Mouse (Mus musculus): Measurements from ENCODE around the gene Pim2.
A peak's percentile ranks its signal among the peaks of the same experiment; 100 is the strongest.

Pim2 gene

DNA sequence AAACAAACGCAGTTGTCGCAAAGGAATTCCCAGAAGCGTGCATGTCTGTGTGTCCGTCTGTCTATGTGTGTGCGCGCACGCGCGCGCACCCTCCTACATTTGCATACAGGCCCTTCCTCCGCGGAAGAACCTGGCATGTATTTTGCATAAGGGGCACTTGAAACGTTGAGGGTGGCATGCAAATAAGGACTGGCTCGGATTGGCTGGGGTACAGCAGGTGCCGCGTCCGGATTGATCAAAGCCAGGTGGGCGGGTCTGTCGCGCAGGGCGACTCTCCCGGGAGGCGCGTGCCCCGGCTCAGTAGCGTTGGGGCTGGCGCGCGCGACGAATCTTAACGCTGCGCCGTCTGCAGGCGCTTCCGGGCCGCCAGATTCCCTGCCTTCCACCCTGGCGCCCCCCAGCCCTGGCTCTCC lies at the start of gene Pim2:
Gene Pim2 (plus strand): TSS at position 256 of the 413 bp plus-strand sequence.
- DNase-seq (ENCODE audit: low read depth, low spot score): peak; percentile 94

DNA sequence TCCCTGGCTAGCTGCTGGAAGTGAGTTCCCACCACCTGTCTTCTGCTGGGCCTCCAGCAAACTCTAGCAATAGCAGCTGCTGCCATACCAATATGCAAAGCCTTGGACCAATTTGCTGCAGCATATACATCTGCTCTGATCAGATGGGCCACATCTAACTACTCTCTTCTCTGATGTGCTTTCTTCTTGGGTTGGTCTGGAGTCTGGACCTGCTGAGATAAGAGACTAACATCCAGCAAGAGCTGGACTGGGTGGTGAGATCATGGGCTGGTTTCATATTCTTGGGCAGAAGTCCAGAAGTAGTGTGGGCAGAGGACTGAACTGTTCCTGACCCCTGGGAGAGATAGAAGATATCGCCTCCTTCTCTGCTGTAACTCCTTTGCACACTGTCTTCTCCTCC lies 40.9 kb upstream of the Pim2 start:
- no peak for DNase-seq (ENCODE audit: low read depth, low spot score)

- DNase-seq (ENCODE audit: low read depth, low spot score): no peak
Observed at GRCm38 (mm10) chrX:7840842-7841162, 37.3 kb upstream of the Pim2 start.

GRCm38 (mm10) chrX:7841163-7842162 lies 36.6 kb upstream of the Pim2 start, which contains the start of gene Otud5:
TSS of gene Otud5 (plus strand) at chrX:7841364.
- DNase-seq (ENCODE audit: low read depth, low spot score): peak; percentile 98

DNA sequence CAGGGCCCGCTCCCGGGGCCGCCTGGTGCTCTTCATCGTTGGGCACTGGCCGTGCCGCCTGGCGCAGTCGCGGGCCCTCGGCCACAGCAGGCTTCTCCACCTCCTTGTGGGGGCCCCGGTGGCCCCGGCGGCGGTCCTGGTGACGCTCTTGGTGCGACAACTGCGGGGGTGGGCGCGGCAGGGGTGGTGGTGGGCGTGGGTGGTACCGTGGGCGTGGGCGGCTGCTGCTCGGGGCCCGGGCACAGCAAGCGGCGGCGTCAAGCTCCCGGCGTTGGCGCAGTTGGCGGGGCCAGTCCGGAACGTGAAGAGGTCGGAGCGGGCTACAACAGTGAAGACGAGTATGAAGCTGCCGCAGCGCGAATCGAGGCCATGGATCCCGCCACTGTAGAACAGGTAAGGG lies 35.7 kb upstream of the Pim2 start:
- DNase-seq (ENCODE audit: low read depth, low spot score): no peak

- no peak for DNase-seq (ENCODE audit: low read depth, low spot score)
Observed at GRCm38 (mm10) chrX:7847845-7848244, 30.2 kb upstream of the Pim2 start.

GRCm38 (mm10) chrX:7854578-7854977 lies 23.5 kb upstream of the Pim2 start:
- DNase-seq (ENCODE audit: low read depth, low spot score): peak; percentile 49

GRCm38 (mm10) chrX:7859191-7859753 lies 18.8 kb upstream of the Pim2 start:
- no peak for DNase-seq (ENCODE audit: low read depth, low spot score)

- no peak for DNase-seq (ENCODE audit: low read depth, low spot score)
Observed at GRCm38 (mm10) chrX:7863181-7863580, 14.9 kb upstream of the Pim2 start.

DNA sequence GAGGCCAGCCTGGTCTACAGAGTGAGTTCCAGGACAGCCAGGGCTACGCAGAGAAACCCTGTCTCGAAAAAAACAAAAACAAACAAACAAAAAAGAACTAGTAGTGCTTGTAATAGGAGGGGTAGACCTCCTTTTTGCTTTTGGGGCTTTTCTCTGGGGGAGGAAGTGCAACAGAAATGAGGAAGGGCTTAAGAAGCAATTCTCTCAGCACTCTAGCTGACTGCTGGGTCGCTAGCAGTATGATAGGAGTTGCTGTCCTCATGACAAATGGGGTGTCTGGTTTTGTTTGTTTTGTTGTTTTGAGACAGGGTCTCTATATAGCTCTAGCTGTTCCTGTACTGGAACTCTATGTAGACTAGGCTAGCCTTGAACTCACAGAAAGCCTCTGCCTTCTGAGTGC lies 13.5 kb upstream of the Pim2 start:
- no peak for DNase-seq (ENCODE audit: low read depth, low spot score)

- DNase-seq (ENCODE audit: low read depth, low spot score): no peak
Observed at GRCm38 (mm10) chrX:7865343-7865742, 12.7 kb upstream of the Pim2 start.

DNA sequence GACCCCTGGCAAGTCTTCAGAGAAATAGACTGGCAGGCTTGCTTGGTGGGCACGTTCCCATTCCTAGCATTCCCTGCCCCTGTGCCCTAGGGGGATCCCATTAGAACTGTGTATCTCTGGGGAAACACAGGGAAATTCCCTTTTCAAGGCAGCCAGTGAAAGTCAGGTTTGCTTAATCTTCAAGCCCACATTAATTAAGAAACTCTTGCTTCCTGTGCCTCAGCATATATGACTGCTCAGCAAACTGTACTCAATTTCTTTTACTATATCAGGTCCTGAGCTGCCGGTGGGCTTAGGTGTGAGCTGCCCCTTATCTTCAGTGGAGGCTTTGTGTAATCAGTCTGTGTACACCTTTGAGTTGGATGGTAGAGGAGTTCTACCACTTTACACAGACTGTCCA lies 12.3 kb upstream of the Pim2 start:
- DNase-seq (ENCODE audit: low read depth, low spot score): no peak

GRCm38 (mm10) chrX:7867141-7867540 lies 10.9 kb upstream of the Pim2 start:
- DNase-seq (ENCODE audit: low read depth, low spot score): no peak

DNA sequence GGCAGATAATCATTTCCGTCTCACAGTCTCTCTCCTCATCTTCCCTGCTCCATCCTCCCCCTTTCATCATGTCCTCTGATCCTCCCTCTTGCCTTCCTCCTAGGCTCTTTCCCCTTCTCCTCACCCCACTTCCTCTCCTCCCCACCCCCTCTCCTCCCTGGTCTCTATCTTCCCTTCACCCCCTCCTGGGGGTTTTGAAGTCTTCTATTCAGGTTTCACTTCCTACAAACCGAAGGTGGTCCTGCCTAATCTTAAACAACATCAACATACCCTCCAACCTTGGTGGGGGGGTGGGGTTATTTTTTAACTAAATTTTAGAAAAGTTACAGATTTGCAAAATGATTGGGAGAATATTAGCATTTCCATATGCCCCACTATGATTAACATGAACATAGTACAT lies 9.6 kb upstream of the Pim2 start:
- peak; percentile 35 for DNase-seq (ENCODE audit: low read depth, low spot score)

DNA sequence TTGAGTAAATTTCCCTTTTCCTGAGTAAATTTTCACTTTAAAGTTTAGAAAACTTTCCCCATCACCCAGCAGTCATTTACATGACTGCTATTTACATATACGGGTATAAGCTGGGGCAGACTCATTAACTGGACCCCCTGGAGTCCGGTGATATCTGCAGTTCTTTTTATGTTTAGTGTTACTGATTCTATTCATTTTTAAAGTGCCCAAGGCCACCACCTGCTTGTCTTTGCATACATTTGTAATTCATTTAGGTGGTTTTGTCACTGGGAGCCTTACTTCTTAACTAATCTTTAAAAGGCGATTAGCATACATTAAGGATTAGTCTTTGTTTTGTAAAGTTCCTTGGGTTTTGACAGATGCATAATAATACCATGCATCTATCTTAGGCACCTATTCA lies 8.2 kb upstream of the Pim2 start:
- DNase-seq (ENCODE audit: low read depth, low spot score): peak; percentile 82

GRCm38 (mm10) chrX:7878495-7878894 lies 433 bp downstream of the Pim2 start:
- DNase-seq (ENCODE audit: low read depth, low spot score): no peak

- DNase-seq (ENCODE audit: low read depth, low spot score): peak; percentile 93
Observed at GRCm38 (mm10) chrX:7879819-7880218, 1.8 kb downstream of the Pim2 start.

GRCm38 (mm10) chrX:7883841-7884567 lies 5.9 kb downstream of the Pim2 start, which contains the start of gene Slc35a2:
TSS of gene Slc35a2 (plus strand) at chrX:7884028.
- DNase-seq (ENCODE audit: low read depth, low spot score): peak; percentile 94

DNA sequence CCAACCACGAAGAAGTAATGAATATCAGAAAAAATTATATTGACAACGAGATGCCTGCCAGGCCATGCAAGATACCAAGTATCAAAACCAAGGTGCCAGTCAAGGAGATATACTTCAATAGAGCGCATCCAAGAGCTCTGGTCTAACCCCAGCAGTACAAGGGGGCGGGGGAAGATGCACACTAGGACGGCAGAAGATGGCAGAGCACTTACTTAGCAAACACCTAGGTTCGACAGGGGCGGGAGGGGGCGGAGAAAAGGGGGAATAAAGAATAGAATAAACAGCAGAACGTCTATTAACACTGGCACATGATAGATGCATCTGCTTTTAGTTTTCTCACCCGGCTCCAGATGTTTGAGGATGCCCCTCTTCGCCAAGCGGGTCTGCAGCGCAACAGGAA lies 20.1 kb downstream of the Pim2 start:
- DNase-seq (ENCODE audit: low read depth, low spot score): peak; percentile 20

DNA sequence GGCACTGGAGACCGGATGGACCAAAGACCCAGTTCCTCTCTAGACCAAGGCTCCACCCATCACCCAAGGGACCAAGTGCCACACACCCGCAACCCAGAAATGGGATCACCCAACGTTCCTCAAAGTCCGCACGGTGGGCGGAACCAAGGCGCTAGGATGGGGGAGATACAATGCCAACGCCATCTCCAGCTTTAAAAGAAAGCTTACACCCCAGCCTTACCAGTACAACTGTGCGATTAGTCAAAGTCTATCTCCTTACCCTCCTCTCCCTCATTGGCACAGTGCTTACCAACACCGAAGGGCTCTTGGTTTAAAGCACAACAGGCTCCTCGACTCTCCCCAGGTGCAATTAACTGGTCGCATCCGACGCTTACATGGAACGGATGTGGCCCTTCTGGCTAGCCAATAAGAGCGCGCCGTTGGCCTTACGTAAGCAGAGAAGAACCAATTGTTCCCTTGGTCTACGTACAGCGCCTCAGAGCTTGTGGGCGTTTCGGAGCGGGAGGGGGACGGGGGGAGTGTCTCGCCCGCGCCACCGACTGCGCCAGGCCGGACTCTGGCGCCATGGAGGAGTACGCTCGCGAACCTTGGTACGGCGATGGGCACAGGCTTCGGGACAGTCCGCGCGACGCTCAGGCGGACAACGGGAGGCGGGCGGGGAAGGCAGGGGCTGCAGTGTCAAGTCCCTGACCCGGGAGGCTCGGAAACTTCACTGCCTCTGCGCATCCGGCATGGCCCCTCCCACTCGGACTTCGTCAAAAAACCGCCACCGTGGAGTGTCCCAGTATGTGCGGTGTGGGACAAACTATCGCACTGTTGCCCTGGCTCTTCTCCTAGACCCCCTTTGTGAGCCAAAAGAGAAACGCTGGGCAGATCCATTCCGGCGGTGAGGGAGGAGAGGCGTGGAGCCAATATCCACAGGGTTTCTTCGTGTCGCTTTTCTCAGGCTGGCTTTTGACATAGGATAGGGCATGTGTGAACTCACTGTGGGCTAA lies 21.1 kb downstream of the Pim2 start, which contains the start of the genes Pqbp1 and Timm17b:
Gene Pqbp1 (minus strand): TSS at position 390 of the 995 bp plus-strand sequence.
Gene Timm17b (plus strand): TSS at position 478 of the 995 bp plus-strand sequence.
- DNase-seq (ENCODE audit: low read depth, low spot score): peak; percentile 98

DNA sequence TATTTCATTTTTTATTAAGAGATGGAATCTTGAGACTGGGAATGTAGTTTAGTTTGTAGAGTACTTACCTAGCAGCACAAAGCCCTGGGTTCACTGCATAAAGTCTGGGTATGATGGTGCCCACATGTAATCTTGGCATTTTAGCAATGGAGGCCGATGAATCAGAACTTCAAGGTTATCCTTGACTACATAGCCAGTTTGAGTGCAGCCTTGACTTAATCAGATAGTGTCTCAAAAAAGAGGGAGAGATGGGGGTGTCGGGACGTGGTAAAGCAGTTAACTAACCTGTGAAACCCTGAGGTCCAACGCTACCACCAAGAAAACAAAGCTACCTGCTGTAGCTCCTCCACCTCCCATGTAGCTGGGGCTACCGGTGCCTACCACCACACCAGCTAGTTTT lies 26.4 kb downstream of the Pim2 start:
- DNase-seq (ENCODE audit: low read depth, low spot score): no peak

All from R1 (cell line).